Mouse (Mus musculus): Measurements from ENCODE around the gene Fam20a. TPM values are rescaled to one million over a fixed set of nuclear protein-coding genes. Genes with fewer than 3 reads are reported as not detected.

Gene Fam20a
- polyA plus RNA-seq, 1 experiment: 11.8 TPM

DNA sequence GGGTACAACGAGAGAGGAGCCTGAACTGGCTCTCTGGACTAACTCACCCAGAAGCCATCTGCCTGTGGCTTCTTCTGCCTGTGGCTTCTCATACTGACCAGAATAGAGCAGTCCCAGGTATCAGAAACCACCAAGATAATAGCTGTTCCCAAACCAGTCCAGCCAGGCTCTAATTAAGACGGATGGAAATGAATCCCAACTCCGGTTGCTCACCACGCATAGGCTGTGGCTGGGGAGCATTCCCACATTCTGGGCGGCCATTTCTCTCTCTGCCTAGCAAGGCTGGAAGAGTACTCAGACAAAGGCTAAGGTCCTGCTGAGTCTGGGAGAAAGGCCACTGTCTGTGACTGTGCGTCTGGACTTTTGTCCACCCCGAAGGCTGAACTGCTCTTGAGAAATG, 5.1 kb downstream of the Fam20a start:
- DNase-seq (ENCODE audit: low spot score): no peak

DNA sequence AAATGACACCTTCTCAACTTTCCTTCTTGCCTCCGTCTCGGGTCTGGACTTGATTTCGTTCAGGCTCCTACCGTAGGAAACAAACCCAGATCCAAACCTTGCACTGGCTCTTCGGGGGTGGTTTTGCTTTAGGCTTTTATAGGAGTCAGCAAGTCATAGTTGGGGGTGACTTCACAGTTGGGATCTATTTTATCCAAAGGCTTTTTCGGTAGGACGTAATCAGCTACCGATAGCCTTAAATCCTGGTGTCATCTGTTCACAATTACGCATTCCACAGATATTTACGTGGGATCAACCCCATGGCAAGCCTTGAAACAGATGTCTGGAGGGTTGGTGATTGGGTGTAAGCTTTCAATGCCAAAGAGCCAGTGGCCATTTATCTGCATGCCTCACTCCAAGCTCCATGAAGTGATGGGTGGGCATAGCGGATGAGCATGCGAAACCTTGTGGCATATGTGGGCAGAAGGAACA, 6.7 kb downstream of the Fam20a start:
- DNase-seq (ENCODE audit: low spot score): no peak

DNA sequence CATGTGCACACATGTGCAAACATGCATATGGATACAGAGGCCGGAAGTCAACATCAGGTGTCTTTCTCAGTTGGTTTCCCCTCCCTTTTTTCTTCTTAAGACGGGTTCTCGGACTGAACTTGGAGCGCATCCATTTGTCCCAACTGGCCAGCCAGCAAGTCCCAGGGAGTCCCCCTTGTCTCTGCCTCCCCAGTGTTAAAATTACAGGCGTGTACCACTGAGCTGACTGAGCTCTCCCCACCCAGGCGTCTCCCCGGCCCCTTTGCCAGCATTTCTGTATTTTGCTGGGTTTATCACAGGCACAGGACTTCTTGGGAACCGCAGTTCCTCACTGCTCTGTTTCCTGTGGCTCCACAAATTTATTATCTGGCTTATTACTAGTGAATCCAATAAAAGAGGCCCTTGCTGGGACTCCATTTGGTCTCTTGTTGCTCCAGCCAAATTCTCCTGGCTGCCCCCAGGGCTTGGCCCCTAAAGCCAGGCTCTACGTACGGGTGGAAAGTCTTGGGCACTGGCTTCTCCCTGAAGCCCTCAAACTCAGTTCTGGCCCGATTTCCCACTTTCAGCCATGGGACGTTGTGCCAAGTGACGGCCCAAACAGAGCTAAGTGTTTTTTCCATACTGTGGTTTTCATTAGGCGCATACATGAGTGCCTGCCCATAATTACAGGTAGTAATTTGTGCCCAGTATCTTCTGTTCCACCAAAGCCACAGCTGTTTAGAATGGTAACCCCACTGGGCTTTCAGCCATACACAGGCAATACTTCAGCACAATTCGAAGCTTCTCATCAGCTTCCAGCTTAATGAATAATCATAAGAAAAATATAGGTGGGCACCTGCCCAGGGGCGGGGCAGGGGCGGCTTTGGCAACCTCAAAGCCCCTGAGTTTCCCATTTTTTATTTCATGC, 7.5 kb downstream of the Fam20a start:
- no peak for DNase-seq (ENCODE audit: low spot score)

DNA sequence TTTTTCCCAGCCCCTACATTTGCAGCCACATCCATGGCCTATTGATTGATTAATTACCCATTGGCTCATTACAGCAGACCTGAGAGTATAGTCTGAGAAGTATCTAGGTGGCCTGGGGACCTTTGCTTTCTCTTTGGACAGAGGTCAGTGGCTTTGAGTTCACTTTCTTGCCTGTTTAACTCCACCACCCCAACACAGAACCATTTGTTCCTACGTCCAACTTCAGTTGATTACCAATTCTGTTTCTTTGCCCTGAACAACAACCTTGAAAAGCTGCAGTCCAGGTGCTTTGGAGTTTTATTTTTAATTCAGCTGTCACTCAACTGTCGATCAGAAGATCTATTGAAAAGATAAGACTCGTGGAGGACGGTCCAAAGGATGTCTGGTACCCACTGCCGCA, 12.6 kb downstream of the Fam20a start:
- DNase-seq (ENCODE audit: low spot score): no peak

DNA sequence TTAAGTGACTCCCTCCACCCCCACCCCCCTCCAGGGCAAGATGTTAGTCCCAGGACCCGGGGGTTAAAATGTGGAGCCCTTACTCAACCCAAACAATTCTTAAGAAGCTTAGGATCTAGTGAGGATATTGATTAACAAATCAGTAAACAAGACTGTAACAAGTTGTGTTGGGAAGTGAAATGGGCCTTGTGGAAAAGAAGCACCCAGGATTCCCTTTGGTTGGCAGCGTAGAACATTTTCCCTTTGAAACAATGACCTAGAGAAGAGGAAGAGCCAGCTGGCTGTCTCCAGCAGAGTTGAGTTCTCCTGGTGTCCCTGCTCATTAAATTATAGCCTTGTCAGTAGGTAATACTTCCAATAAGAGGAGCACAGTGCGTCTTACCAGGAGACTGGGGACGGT, 13.3 kb downstream of the Fam20a start:
- DNase-seq (ENCODE audit: low spot score): no peak

DNA sequence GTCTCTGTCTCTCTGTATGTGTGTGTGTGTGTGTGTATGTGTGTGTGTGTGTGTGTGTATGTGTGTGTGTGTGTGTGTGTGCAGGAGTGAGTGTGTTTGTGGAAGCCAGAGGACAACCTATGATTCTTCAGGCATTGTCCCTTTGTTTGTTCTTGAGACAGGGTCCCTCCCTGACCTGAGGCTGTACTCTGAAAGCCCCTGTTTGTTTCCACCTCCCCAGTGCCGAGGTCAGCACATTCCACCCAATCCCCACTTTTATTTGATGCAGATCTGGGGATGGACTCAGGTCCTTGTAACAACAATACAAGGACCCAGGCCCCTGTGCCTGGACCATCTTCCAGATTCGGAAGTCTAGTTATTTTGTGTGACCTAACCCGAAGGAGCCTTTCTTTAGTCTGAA, 14.6 kb downstream of the Fam20a start:
- no peak for DNase-seq (ENCODE audit: low spot score)

DNA sequence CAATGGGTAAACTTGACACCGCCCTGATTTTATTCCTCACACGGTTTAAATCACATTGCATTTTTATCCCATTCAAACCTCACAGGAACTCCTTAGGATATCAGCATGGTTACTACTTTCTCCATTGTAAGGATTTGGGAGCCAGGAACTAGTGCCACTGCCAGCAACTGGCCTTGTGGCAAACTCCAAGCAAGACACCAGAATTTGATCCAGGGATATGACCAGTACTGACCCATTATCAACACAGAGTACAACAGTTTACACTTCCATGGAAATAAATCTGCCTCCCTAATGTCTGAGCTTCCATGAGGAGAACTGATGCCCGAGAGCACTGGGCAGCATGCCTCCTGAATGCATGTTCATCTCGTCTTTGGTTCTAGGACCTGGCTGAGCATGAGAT, 15.5 kb downstream of the Fam20a start:
- DNase-seq (ENCODE audit: low spot score): no peak

DNA sequence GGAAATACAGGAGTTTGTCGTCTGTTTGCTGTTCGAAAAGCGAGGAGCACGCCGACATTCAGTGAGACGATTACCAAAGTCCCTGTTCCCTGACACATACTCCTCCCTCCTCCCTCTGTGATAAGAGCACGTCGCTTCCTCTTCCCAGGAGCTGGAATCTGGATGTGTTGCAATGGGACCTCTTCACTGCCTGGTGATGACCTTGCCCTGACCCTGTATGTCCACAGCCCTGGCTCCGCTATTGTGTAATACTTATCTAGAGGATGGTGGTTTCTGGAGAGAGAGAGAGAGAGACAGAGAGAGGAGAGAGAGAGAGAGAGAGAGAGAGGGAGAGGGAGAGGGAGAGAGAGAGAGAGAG, 16.0 kb downstream of the Fam20a start:
- no peak for DNase-seq (ENCODE audit: low spot score)

DNA sequence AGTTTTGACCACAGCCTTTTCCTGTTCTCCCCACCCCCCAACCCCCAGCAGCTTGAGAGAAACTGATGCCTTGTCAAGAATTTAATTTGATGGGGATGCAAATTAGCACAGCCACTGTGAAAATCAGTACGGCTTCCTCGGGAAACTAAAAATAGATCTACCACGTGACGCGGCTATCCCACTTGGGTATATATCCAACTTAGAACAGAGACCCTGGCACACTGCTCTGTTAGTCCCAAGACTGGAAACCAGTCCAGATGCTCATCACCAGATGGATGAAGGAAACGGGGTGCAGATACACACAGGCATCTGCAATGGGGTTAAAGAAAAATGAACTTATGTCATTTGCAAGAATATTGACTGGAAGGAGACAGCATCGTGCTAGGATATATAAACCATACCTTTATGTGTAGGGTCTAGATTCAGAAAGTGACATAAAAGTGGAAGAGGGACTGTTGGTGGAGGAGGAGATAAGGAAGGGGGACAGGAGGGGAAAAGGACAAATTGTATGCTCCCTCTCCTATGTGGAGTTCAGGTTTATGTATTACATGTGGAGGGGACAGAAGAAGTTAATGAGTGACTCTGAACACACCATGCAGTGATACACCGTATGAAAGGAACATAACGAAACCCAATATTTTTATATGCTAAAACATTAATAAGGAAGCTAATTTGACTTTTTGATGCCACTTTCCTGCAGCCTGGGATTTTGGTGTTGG, 16.6 kb downstream of the Fam20a start:
- DNase-seq (ENCODE audit: low spot score): no peak

DNA sequence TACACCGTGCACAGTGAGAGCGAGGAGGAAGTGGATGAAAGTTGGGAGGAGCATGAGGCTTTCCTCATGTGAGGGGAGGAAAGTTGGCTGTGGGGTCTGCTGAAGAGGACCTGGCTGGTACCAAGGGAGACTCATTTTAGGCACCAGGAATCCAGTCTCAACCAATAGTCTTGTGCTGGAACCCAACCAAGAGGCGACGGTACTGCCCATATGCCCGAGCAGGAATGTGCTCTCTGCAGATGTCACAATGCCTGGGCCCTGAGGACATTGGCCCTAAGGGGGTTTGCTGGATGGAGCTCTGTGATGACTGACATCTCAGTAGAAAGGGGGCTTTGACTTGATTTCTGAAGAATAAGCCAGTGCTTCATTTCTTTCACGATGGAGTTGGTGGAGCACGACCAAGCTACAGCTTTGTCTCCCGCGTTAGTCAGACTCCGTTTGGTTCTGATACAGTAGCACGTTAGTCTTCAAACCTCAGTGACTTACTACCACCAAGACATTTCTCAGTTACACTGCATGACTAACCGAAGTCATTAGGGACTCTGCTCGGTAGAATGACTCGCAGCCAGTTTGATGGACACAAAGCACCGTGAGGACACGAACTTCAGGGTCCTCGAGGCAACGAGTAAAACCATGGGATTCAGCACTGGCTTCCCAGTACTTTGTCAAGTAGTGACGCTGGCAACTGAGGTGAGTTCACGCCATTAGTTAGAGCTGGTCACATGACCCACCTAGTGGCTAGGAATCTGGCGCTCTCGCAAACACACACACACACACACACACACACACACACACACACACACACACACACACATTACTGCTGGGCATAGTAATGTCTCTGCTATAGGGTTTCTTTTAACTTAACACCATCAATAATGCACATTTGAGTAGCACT, 17.5 kb downstream of the Fam20a start:
- no peak for DNase-seq (ENCODE audit: low spot score)

DNA sequence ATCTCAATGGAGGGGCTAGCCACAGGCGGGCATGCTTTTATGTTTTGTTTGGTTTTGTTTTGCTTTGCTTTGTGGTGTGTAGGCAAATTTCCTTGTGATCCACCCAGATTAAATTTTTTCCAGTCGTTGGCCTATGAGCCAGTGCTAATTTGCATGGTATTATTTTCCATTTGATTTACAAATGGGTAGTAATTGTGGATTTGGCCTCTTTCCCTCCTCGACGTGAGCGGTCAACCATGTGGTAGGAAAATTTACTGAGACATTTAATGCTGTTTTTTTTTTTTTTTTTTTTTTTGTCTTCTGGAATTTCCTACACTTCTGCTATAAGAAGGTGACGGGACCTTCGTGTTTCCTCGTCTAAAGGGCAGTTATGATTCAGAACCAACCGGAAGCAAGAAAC, 18.2 kb downstream of the Fam20a start:
- no peak for DNase-seq (ENCODE audit: low spot score)

DNA sequence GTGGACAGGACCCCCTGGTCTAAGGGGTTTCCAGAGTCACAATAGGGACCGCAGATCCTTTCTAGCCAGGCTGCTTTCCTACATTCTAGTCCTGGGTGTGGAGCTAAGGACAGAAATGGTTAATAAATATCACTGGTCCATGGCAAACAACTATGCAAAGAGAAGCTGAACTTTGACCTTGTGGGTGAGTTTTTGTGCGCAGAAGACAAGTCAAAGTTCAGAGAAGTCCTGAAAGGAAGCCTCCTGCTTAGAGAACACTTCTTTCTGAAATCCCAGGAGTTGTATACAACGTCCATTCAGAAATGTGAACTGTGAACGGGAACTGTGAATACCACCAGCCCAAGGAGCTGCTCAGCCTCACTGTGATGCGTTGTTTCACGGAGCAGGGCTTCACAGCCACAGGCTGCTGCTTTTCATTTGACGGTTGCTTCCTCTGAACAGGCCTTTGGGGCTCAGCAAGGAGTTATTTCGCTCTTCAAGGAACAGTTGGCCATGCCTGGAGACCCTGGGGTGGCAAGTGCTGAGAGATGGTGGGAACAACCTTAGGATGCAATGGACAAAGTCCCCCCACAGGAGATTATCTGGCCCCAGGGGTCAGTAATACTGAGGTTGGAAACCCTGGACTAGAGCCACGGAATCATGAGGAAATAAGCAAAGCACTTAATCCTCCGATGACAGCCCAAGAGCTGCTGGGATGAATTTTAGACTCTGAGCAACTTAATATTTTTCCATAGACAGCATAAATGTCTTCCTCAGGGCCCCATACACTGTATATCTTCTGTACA, 19.9 kb downstream of the Fam20a start:
- no peak for DNase-seq (ENCODE audit: low spot score)

DNA sequence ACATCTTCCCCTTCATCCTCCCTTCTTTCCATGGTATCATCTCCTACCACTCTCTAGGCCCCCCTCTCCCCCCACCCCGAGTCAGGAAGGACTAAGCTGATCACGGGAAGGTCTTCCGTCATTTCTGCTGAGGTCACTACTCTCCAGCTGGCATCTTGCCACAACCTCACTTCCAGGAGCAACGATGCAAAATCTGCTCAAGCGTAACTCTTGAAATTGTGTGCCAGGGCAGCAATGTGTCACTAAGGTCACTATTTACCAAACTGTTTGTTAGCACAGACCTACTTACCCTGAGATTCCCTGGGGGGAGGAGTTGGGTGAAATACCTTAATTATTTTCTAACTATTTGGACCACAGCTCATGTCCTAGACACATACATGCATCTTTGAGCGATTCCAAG, 21.3 kb downstream of the Fam20a start:
- DNase-seq (ENCODE audit: low spot score): no peak

DNA sequence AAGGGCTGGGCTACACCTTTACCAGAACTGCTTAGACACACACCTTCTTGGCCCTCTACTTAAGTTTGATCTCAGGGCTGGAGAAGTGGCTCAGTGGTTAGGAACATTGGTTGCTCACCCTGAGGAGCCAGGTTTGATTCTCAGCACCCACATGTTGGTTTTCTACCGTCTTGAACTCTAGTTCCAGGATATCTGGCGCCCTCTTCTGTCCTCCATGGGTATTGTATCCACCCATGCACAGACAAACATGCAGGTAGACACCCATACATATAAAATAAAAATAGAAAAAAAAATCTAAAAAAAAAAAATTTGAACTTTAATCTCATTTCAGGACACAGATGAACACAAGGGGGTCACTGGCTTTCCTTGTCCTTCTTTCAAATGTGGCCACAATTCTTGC, 22.3 kb downstream of the Fam20a start:
- DNase-seq (ENCODE audit: low spot score): no peak

DNA sequence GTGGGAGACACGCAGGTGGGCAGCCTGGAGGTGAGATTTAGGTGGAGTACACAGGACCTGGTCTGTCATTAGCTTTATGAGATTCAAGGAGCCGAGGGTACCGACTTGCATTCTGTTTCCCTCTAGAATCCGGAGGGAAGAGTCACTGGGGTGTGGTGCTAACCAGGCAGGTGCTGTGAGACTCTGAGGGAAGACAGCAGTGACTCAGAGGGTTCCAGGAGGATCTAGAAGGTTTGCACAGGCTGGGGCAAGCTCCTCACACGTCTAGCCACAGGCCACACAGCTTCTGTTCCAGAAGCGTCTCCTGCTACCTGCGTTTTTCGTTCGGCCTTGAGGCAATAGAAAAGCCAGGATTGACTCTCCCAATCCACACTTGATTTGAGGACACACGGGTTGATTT, 23.3 kb downstream of the Fam20a start:
- DNase-seq (ENCODE audit: low spot score): no peak

DNA sequence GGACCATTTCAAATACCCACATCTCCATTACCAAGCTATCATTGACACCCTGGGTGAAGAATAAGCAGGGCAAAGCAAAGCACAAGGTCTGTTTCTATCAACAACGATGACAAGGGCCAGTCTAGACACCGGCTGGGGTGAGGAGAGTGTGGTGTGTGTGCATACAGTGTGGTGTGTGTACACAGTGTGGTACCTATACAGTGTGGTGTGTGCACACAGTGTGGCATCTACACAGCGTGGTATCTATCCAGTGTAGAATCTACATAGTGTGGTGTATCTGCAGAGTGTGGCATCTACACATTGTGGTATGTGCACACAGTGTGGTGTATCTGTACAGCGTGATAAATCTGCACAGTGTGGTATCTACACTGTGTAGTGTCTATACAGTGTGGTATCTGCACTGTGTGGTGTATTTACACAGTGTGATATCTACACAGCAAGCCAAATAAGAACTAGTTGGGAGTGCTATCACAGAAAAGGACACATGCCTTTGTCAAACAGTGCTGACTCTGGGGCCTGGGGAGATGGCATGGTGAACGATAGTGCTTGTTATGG, 24.9 kb downstream of the Fam20a start:
- no peak for DNase-seq (ENCODE audit: low spot score)

DNA sequence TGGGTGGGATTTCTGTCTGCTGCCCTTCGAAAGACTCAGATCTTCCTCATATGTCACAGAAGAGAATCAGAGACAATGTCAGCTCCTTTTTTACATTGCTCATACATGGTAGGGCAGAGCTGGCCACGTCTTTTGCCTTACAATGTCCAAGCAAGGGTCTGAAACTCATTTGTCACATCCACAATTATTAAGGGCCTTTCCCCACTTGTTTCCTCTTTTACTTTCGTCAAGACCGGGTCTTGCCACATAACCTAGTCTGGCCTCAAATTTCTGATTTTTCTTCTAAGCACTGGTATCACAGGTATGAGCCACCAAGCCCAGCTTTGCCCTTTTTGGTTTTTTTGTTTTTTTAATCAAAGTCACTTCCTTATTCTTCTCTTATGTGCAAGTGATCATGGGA, 25.6 kb downstream of the Fam20a start:
- no peak for DNase-seq (ENCODE audit: low spot score)

DNA sequence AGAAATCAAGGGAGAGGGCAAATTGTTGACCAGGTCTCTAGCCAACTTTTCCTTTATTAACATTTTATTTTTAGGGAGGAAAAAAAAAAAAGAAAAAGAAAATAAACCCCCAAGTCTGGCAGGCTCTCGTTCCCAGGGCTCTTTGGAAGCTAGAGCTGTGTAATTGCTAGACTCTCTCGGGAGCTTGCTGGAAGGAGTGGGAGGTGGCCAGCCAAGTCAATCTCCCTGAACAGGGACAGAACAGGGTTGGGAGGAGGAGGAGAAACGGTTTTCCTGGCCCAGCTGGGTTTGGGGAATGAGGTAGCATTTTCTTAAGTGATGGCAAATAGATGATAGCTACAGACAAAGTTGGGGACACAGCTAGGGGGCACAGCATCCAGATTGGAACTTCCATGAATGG, 29.3 kb downstream of the Fam20a start:
- no peak for DNase-seq (ENCODE audit: low spot score)

DNA sequence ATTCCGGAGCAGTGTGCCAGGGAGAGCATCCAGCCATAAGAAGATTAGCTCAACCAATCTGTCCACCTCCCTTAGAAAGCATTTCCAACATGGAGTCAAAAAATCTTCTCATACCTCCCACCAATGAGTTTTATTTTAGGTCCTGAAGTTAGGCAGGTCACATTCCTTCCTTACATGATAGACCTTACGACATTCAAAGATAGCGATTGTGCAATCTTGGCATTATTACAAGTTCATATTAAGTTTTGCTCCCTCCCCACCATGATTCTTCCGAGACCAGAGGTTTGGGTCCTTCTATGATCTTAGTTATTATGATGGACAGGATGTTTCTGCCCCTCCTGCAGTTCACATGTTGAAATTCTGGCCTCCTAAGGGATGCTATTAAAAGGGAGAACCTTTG, 32.5 kb downstream of the Fam20a start:
- no peak for DNase-seq (ENCODE audit: low spot score)

DNA sequence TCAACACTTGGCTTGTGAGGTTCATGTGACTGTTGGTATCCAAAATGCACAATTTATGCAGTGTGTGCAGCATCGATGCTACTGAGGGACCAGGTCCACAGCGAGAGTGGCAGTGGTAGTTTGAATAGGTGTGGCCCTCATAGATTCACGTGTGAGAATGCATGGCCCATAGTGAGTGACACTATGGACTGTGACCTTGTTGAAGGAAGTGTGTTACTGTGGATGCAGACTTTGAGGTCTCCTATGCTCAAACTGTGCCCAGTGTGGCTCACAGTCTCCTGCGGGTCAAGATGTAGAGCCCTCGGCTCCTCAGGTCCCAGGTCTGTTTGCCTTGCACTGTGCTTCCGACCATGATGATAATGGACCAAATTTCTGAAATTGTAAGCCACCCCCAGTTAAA, 39.9 kb downstream of the Fam20a start:
- no peak for DNase-seq (ENCODE audit: low spot score)

DNA sequence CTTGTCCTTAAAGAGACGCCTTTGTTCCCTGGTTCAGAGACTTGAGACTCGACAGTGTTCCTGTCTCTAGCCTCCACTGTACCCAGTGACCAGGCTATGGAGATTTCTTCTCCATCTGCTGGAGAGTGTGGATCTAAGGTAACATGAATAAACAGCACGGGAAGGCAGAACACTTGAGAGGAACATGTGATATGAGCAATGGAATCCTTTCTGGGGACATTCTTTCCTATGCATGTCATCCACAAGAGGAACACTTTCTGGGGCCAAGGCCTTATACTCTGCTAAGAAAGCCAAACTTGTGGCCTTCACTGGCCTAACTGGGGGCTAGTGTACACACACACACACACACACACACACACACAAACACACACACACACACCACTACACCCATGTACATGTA, 40.5 kb downstream of the Fam20a start:
- no peak for DNase-seq (ENCODE audit: low spot score)
